Mouse (Mus musculus) spleen, adult 2 months (tissue): ENCODE data around the gene Reln.

Experiments used
- CTCF ChIP-seq: fragments of 200-500 bp; IDR thresholded peaks from 2 replicates; pipeline ENCODE4 v1.5.1; 2011; ENCODE audit warnings: mild to moderate bottlenecking, inconsistent platforms; ENCODE audit not compliant: insufficient read depth, insufficient read length, insufficient replicate concordance; ENCODE audit errors: extremely low read depth
- POLR2A ChIP-seq: fragments of 200-500 bp; IDR thresholded peaks from 2 replicates; pipeline ENCODE4 v1.6.1; 2011; ENCODE audit warnings: low read depth, low read length, inconsistent platforms

DNA sequence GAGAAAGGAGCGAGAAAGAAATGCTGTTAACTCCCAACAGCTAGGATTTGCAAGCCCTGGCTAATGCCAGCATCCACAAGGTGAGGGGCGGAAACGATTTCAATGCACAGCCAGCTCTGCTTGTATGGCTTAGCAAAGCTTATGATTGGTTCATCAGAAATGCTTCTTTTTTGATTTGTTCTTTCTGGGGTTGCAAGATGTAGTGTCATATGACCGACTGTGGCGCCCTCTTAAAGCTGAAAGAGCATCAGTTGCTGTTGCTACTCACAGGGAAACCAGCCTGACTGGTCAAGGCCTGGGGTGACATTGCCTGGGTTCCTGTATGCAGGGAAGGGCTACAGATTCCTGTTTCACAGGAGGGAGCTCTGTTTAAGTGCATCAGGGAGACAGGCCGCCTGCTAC, 478.2 kb downstream of the Reln start:
- no peak for TF ChIP-seq POLR2A
- no peak for TF ChIP-seq CTCF
